Mouse (Mus musculus) heart, postnatal 0 days (tissue): ENCODE data around the gene Gm20403. TPM values are rescaled to one million over a fixed set of nuclear protein-coding genes. Genes with fewer than 3 reads are reported as not detected.

Source experiments
- ATAC-seq: fragments of 200-750 bp; cut with Nextera tagmentation; 2 replicates; pipeline ENCODE4 v1.8.0; 2017; ENCODE audit warnings: low read depth, moderate number of reproducible peaks, moderate library complexity; ENCODE audit not compliant: insufficient read depth
- DNase-seq: peaks from one replicate; pipeline ENCODE4 v3.0.0-alpha.2; 2016; ENCODE audit warnings: low spot score
- H3K27ac ChIP-seq: fragments of 300-500 bp; sonication (generic); 2 replicates; pipeline ENCODE4 v1.5.1; 2014; ENCODE audit warnings: low read depth, mild to moderate bottlenecking
- H3K27me3 ChIP-seq: fragments of 300-500 bp; sonication (generic); 2 replicates; pipeline ENCODE4 v1.6.1; 2014; ENCODE audit warnings: low read length, mixed read lengths; ENCODE audit not compliant: control insufficient read depth, insufficient read depth
- H3K36me3 ChIP-seq: fragments of 300-500 bp; sonication (generic); replicated peaks from 2 replicates; pipeline ENCODE4 v1.6.1; 2014; ENCODE audit warnings: low read length, mixed read lengths; ENCODE audit not compliant: control insufficient read depth, insufficient read depth
- H3K4me1 ChIP-seq: fragments of 300-500 bp; sonication (generic); 2 replicates; pipeline ENCODE4 v1.6.1; 2014; ENCODE audit warnings: antibody characterized with exemption; ENCODE audit not compliant: control insufficient read depth, insufficient read depth
- H3K4me2 ChIP-seq: fragments of 300-500 bp; sonication (generic); 2 replicates; pipeline ENCODE4 v1.6.1; 2014; ENCODE audit warnings: low read depth, mild to moderate bottlenecking, low read length, moderate library complexity
- H3K4me3 ChIP-seq: fragments of 300-500 bp; sonication (generic); 2 replicates; pipeline ENCODE4 v1.5.1; 2014; ENCODE audit warnings: low read depth, low read length
- H3K9ac ChIP-seq: fragments of 300-500 bp; sonication (generic); replicated peaks from 2 replicates; pipeline ENCODE4 v1.6.1; 2014; ENCODE audit warnings: low read depth, low read length, mixed read lengths
- H3K9me3 ChIP-seq: fragments of 300-500 bp; sonication (generic); replicated peaks from 2 replicates; pipeline ENCODE4 v1.6.1; 2016; ENCODE audit warnings: low read length; ENCODE audit not compliant: control insufficient read depth
- CTCF ChIP-seq: IDR thresholded peaks from 2 replicates; pipeline ENCODE4 v1.5.1; 2016; ENCODE audit warnings: antibody characterized with exemption, control low read depth, low read depth
- EP300 ChIP-seq: IDR thresholded peaks from 2 replicates; pipeline ENCODE4 v1.6.1; 2016; ENCODE audit warnings: antibody characterized with exemption, low read depth
- WGBS: fragments of 180-500 bp; shearing (Covaris S2); extraction: QIAGEN DNeasy Blood & Tissue Kit; methylation state at CpG from one replicate; pipeline ENCODE4 v1.1.7; 2014; 5-methylcytosine and 5-hydroxymethylcytosine counted together
- polyA plus RNA-seq: library from polyadenylated mRNA; unstranded; fragments of >200 nt; fragmentation: Nextera tagmentation; extraction: Ambion mirVana; gene quantifications from 2 replicates; pipeline ENCODE4 v1.2.1, GENCODE M21; 2015
- total RNA-seq: library from RNA; depleted of rRNA; stranded (reverse); fragments of >200 nt; gene quantifications from 2 replicates; pipeline ENCODE4 v1.2.3, GENCODE M21; 2014; ENCODE audit warnings: low replicate concordance

Gene Gm20403
- total and polyA plus RNA-seq, 2 experiments from 2014 or later: not detected

DNA sequence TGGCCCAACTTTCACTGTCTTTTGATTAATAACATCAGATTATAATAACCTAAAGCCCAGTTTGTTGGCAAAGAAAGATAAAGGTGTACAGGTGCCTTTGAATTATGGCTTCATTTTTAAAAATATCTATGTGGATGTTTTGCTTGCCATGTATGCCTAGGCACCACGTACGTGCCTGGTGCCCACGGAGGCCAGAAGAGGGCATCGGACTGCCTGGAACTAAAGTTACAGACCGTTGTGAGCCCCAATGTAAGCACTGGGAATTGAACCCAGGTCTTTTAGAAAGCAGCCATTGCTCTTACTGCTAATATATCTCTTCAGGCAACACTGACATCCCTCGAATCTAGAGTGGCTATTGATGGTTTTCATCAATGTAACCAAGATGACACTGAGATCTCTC is 4.4 kb downstream of the Gm20403 start:
- Histone ChIP-seq H3K27ac (no peak overlapping the region), H3K27me3 (no peaks in the 10 kb centered on the region), H3K4me1 (no peaks in the 10 kb centered on the region; the same call in 1 of the 2 replicates), H3K36me3 (0 out of 2 replicates have a peak, but pooled peaks cover 3% of the 10 kb centered on the region), H3K9me3 (no peaks in the 10 kb centered on the region), H3K4me3 (no peak overlapping the region), H3K9ac (no peak overlapping the region), H3K4me2 (no peak overlapping the region)
- no peak for DNase-seq
- no peak for ATAC-seq
- TF ChIP-seq EP300 (no peak), CTCF (no peak)
- WGBS: 83% methylated on average over 6 of the region's 6 CpGs

DNA sequence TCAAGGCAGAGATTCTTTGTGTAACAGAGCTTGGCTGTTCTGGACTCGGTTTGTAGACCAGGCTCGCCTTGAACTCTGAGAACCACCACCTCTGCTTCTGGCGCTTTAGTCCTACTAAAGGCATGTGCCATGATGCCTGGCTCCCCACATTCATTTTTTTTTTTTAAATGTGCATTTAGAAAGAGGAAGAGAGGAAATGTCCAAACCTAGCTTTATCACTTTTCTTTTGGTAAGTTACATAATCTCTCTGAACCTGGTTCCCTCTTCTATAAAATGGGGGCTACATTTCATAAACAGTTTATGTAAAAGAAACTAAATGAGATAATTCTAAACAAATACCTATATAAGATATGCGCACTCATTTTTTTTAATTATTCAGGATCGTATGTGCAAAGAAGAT is 5.4 kb downstream of the Gm20403 start:
- TF ChIP-seq EP300 (no peak), CTCF (no peak)
- ATAC-seq: no peak
- H3K9ac ChIP-seq: no peak overlapping the region

GRCm38 (mm10) chr12:54980532-54980931 is 5.8 kb downstream of the Gm20403 start:
- Histone ChIP-seq H3K4me2 (no peak overlapping the region), H3K9ac (no peak overlapping the region), H3K4me3 (no peak overlapping the region), H3K4me1 (no peaks in the 10 kb centered on the region; the same call in 1 of the 2 replicates), H3K36me3 (0 out of 2 replicates have a peak, but pooled peaks cover 3% of the 10 kb centered on the region), H3K27me3 (no peaks in the 10 kb centered on the region), H3K9me3 (no peaks in the 10 kb centered on the region), H3K27ac (no peak overlapping the region)
- DNase-seq (no peak), ATAC-seq (no peak)
- TF ChIP-seq EP300 (no peak), CTCF (no peak)
- WGBS: 75% methylated on average over 6 of the region's 6 CpGs

More for the DNA sequence above, 5.4 kb downstream of the Gm20403 start:
- DNase-seq: no peak
- H3K4me3 ChIP-seq: no peak overlapping the region
- H3K27me3 ChIP-seq: no peaks in the 10 kb centered on the region
- no peaks in the 10 kb centered on the region; the same call in 1 of the 2 replicates for H3K4me1 ChIP-seq
- no peaks in the 10 kb centered on the region for H3K9me3 ChIP-seq
- WGBS: 89% methylated on average over 5 of the region's 5 CpGs
- H3K36me3 ChIP-seq: 0 out of 2 replicates have a peak, but pooled peaks cover 3% of the 10 kb centered on the region
- no peak overlapping the region for H3K4me2 ChIP-seq
- no peak overlapping the region for H3K27ac ChIP-seq

- H3K9me3 ChIP-seq: no peaks in the 10 kb centered on the region
- H3K4me3 ChIP-seq: no peak overlapping the region
- H3K4me1 ChIP-seq: no peaks in the 10 kb centered on the region
- TF ChIP-seq CTCF (no peak), EP300 (no peak)
- no peak overlapping the region for H3K4me2 ChIP-seq
- H3K9ac ChIP-seq: no peak overlapping the region
- ATAC-seq (no peak), DNase-seq (no peak)
- H3K27ac ChIP-seq: no peak overlapping the region
- no peaks in the 10 kb centered on the region for H3K27me3 ChIP-seq
- H3K36me3 ChIP-seq: peaks cover 22% of the 10 kb centered on the region
- 59% methylated on average over 3 of the region's 3 CpGs for WGBS
These were observed 17.3 kb downstream of the Gm20403 start for GRCm38 (mm10) chr12:54969033-54969432.

DNA sequence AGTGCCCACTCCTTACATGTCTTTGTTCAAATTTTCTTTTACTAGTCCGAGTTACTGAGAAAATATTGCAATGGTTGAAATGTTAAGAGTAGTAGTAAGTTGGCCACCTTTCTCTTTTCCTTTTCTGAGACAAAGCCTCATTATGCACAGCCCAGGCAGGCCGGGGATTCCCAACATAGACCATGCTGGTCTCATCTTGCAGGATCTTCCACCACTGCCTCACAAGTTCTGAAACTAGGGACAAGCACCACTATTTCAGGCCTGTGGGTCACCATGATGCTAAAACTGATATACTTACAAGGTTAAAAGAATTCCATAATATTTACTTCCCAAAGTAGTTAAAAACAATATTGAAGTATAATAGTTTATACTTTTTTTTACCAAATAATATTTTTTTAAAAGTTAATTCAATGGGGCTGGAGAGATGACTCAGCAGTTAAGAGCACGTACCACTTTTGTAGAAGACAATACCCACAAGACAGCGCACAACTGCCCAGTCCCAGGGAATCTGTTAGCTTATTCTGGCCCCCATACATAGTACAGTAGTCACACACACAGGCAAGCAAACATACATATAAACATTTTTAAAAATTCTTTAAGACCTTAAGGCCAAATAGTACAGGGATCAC is 20.7 kb downstream of the Gm20403 start:
- H3K27me3 ChIP-seq: no peaks in the 10 kb centered on the region
- H3K36me3 ChIP-seq: peaks cover 5% of the 10 kb centered on the region; the same call in 1 of the 2 replicates
- DNase-seq (no peak), ATAC-seq (no peak)
- WGBS: 91% methylated on average over 4 of the region's 4 CpGs
- no peak overlapping the region for H3K9ac ChIP-seq
- H3K4me3 ChIP-seq: no peak overlapping the region
- no peak overlapping the region for H3K4me2 ChIP-seq
- H3K4me1 ChIP-seq: no peaks in the 10 kb centered on the region
- no peak overlapping the region for H3K27ac ChIP-seq
- TF ChIP-seq EP300 (no peak), CTCF (no peak)
- no peaks in the 10 kb centered on the region for H3K9me3 ChIP-seq

DNA sequence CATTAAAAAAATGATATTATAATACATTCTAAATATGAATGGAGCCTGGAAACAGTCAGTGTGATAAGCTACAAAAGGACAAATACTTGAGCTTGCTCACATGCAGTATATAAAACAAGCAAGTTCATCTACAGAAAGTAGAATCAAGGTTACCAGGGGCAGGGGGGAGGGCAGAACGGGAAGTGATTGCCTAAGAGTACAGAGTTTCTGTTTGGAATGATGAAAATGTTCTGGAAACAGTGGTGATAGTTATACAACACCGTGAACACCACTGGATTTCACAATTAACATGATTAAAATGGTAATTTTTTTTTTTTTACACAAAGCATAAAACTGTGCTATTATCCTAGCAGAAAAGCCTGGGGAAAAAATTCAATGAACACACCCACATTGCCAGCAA is 26.8 kb downstream of the Gm20403 start:
- H3K27ac ChIP-seq: no peak overlapping the region
- DNase-seq (no peak), ATAC-seq (no peak)
- no peak overlapping the region for H3K4me3 ChIP-seq
- no peak overlapping the region for H3K9ac ChIP-seq
- H3K4me1 ChIP-seq: 0 out of 2 replicates have a peak, but pooled peaks cover 8% of the 10 kb centered on the region
- TF ChIP-seq CTCF: no peak
- TF ChIP-seq EP300: no peak
- no peaks in the 10 kb centered on the region for H3K9me3 ChIP-seq
- H3K4me2 ChIP-seq: no peak overlapping the region
- WGBS: 57% methylated on average over 2 of the region's 2 CpGs
- no peaks in the 10 kb centered on the region for H3K27me3 ChIP-seq
- 0 out of 2 replicates have a peak, but pooled peaks cover 5% of the 10 kb centered on the region for H3K36me3 ChIP-seq
